ENCODE assay signal across 8 mouse cellular contexts in the genomic region with DNA sequence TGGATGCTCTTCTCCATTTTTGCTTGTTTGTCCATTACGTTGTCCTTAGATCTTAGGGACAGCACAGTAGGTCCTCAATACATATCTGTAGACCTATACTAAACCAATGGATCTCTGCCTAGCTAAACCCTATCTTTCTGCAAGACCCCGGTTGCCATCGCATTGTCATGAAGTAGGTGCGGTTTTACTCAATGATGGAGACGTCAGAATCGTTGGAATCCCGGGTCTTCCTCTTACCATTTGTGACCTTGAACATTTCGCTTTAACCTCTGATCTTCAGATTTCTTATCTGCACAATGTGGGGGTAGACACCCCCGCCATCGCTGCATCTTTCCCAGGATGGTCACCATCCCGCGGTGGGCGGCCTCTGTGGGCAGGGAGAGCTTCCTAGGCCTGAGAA. TPM values are rescaled to one million over a fixed set of nuclear protein-coding genes. Genes with fewer than 3 reads are reported as not detected.
A peak's percentile ranks its signal among the peaks of the same experiment; 100 is the strongest.
DNase-seq lines count a peak whose midpoint lies in the region; ATAC-seq and TF ChIP-seq lines count a peak whose summit lies in the region.

No protein-coding gene starts in this region.

- no peaks in the 10 kb centered on the region for H3K36me3 ChIP-seq in heart, embryonic 12.5 days
- no peaks in the 10 kb centered on the region for H3K36me3 ChIP-seq in E14TG2a.4 (ENCODE audit: insufficient read depth, low read length)
- no peaks in the 10 kb centered on the region for H3K36me3 ChIP-seq in forebrain, postnatal 0 days (ENCODE audit: insufficient read depth)
- H3K36me3 ChIP-seq in liver, embryonic 16.5 days (ENCODE audit: control insufficient read depth, insufficient read depth): no peaks in the 10 kb centered on the region

- no peak overlapping the region for H3K27ac ChIP-seq in heart, embryonic 12.5 days (ENCODE audit: poor library complexity, severe bottlenecking)
- H3K27ac ChIP-seq in forebrain, postnatal 0 days (ENCODE audit: low read depth, low read length): peak overlapping the region; percentile 85
- no peak overlapping the region for H3K27ac ChIP-seq in liver, embryonic 16.5 days (ENCODE audit: low read length)

- peak overlapping the region; percentile 70; the same call in 1 of the 2 replicates for H3K9ac ChIP-seq in heart, embryonic 12.5 days
- H3K9ac ChIP-seq in forebrain, postnatal 0 days: peak overlapping the region; percentile 80
- no peak overlapping the region for H3K9ac ChIP-seq in liver, embryonic 16.5 days (ENCODE audit: low read depth, low read length)

- H3K9me3 ChIP-seq in heart, embryonic 12.5 days (replicated peaks): no peaks in the 10 kb centered on the region
- no peaks in the 10 kb centered on the region for H3K9me3 ChIP-seq in E14TG2a.4 (ENCODE audit: low read length)
- no peaks in the 10 kb centered on the region for H3K9me3 ChIP-seq in forebrain, postnatal 0 days (ENCODE audit: low read length)
- H3K9me3 ChIP-seq in liver, embryonic 16.5 days (replicated peaks; ENCODE audit: control insufficient read depth, low read length): no peaks in the 10 kb centered on the region

- no peak for TF ChIP-seq CTCF in E14TG2a.4 (conservative IDR thresholded peaks at IDR 0.05; ENCODE audit: low read length)
- no peak for TF ChIP-seq CTCF in forebrain, postnatal 0 days (IDR thresholded peaks at IDR 0.05; ENCODE audit: low read depth)

- no peak for ATAC-seq in heart, embryonic 12.5 days (ENCODE audit: insufficient number of reproducible peaks, low FRiP score)
- ATAC-seq in forebrain, postnatal 0 days: no peak; the same call in 1 of the 2 replicates
- no peak for ATAC-seq in liver, embryonic 16.5 days (ENCODE audit: low read depth)

- WGBS in heart, embryonic 12.5 days: 13% methylated on average over 13 of the region's 13 CpGs
- WGBS in forebrain, postnatal 0 days: 12% methylated on average over 13 of the region's 13 CpGs
- 10% methylated on average over 13 of the region's 13 CpGs for WGBS in liver, embryonic 16.5 days (ENCODE audit: insufficient replicate concordance)

- H3K27me3 ChIP-seq in heart, embryonic 12.5 days (replicated peaks): peaks cover 81% of the 10 kb centered on the region
- H3K27me3 ChIP-seq in E14TG2a.4 (ENCODE audit: insufficient read depth, low read length): peaks cover 62% of the 10 kb centered on the region
- no peaks in the 10 kb centered on the region for H3K27me3 ChIP-seq in forebrain, postnatal 0 days (ENCODE audit: insufficient read depth, low read length)
- peaks cover 54% of the 10 kb centered on the region for H3K27me3 ChIP-seq in liver, embryonic 16.5 days (ENCODE audit: control insufficient read depth, insufficient read depth, low read depth, low read length)

- H3K4me3 ChIP-seq in heart, embryonic 12.5 days: peak overlapping the region; percentile 74
- peak overlapping the region; percentile 92 for H3K4me3 ChIP-seq in E14TG2a.4 (replicated peaks; ENCODE audit: low read length)
- peak overlapping the region; percentile 84 for H3K4me3 ChIP-seq in forebrain, postnatal 0 days (ENCODE audit: low read depth, low read length)
- H3K4me3 ChIP-seq in liver, embryonic 16.5 days (ENCODE audit: low read depth, low read length): peak overlapping the region; percentile 58

- peaks cover 11% of the 10 kb centered on the region for H3K4me1 ChIP-seq in heart, embryonic 12.5 days (replicated peaks)
- H3K4me1 ChIP-seq in E14TG2a.4 (replicated peaks; ENCODE audit: low read depth, low read length): peaks cover 50% of the 10 kb centered on the region
- no peaks in the 10 kb centered on the region; the same call in 1 of the 2 replicates for H3K4me1 ChIP-seq in forebrain, postnatal 0 days (ENCODE audit: insufficient read depth)
- no peaks in the 10 kb centered on the region; the same call in 1 of the 2 replicates for H3K4me1 ChIP-seq in liver, embryonic 16.5 days (ENCODE audit: control insufficient read depth, low read depth, low read length)

- H3K4me2 ChIP-seq in heart, embryonic 12.5 days: peak overlapping the region; percentile 100
- H3K4me2 ChIP-seq in forebrain, postnatal 0 days (ENCODE audit: low read depth): peak overlapping the region; percentile 88
- H3K4me2 ChIP-seq in liver, embryonic 16.5 days (ENCODE audit: low read depth, low read length): peak overlapping the region; percentile 64

- no peak for DNase-seq in heart, adult 11 months
- DNase-seq in forebrain, postnatal 0 days: no peak
- no peak for DNase-seq in cerebellum, postnatal 36 days
- DNase-seq in left cerebral cortex, adult 11 months (ENCODE audit: low spot score): no peak
- no peak for DNase-seq in thymus, postnatal 14 days

RNA-seq across cellular contexts. Expression of a gene that starts 38.7 kb away (rescaled TPM):
- 32.0 and 32.7 TPM in 2 replicates for polyA plus RNA-seq in heart, embryonic 12.5 days (2016; fragmentation: Nextera tagmentation; extraction: Ambion mirVana)
- total RNA-seq in forebrain, postnatal 0 days (2014; rRNA removed): 9.6 and 12.9 TPM in 2 replicates
- 10.3 and 16.9 TPM in 2 replicates for polyA plus RNA-seq in forebrain, postnatal 0 days (2015; fragmentation: Nextera tagmentation; extraction: Ambion mirVana)
- polyA plus RNA-seq in liver, embryonic 16.5 days (2015; fragmentation: Nextera tagmentation; extraction: Ambion mirVana): 1.6 and 2.0 TPM in 2 replicates

RNA-seq across cellular contexts. Expression of a gene that starts 57.5 kb away (rescaled TPM):
- not detected in 2 replicates for polyA plus RNA-seq in heart, embryonic 12.5 days (2016; fragmentation: Nextera tagmentation; extraction: Ambion mirVana)
- total RNA-seq in forebrain, postnatal 0 days (2014; rRNA removed): 22.1 and 26.4 TPM in 2 replicates
- polyA plus RNA-seq in forebrain, postnatal 0 days (2015; fragmentation: Nextera tagmentation; extraction: Ambion mirVana): 1.1 and 1.4 TPM in 2 replicates
- polyA plus RNA-seq in liver, embryonic 16.5 days (2015; fragmentation: Nextera tagmentation; extraction: Ambion mirVana): not detected in 2 replicates
